Mouse (Mus musculus): ENCODE measurements around the gene Ly6g5b.

Ly6g5b gene

DNA sequence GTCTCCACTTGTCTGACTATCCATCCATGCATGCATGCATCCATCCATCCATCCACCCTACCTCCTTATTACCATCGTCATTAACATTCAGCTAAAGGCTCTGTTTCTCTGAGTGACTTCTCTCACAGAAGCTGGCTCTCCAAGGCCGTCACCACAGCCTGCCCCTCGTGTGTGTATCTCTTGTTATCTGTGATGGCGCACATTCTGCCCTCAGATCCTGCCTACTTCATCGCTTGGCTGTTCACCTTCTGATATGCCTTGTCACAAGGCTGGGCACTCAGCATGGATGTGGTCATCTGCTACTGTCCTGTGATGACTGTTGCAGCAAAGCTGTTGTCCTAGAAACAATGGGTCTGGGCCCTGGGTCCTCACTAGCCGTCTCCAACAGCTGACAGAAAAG is 10.5 kb downstream of the Ly6g5b start:
- no peak for DNase-seq

DNA sequence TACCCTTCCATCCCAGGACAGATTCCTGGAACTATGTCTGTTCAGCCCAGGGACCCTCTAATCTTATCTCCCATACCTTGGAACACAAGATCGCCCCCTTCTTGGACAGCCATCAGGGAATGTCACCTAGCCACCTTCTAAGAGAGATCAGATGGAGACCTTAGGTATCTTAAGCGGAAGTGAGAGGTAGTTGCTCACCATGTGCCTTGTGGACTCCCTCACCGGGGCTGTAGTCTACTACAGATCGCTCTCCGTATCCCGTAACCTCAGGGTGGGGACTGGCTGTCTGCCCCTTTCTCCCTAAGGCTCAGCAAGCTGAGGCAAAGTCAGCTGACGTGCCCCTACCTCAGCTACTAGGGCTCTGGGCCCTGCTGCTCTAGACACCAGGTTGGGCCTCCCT is 11.1 kb downstream of the Ly6g5b start:
- no peak for DNase-seq

DNA sequence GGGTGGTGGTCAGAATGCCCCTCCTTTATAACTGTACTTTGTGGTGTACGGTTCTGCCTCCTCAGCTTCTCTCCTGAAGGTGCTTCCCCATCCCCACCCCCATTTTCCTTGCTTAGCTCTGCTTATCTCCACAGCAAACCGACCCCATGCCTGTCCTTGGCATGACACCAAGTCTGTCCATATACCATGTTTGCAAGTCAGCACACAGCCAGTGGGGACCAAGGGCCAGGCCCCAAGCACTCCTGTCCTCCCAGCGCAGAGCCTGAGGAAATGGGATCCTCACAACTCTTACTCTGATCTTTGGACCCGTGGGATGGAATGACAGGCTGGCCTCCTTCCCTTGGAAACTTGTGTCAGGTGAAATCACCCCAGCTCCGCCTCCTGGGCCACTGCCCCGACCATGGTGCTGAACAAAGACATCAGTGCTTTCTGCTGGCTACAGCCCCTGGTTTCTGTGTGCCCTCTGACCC is 12.0 kb downstream of the Ly6g5b start:
- DNase-seq: no peak

DNA sequence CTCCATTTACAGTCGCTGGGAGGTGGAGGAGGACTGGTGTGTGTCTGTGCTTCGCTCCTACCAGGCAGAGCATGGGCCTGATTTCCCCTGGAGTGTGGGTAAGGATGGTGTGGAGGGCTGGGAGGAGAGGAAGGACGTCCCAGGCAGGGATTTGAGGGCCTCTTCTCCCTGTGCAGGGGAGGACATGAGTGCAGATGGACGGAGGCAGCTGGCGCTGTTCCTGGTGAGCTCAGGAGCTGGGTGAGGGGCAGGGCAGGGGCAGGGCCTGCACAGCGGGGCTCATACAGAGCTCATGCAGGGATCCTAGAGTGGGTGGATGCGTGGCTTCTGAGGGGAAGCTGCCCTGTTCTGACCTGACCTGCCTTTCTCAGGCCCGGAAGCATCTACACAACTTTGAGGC is 12.9 kb downstream of the Ly6g5b start:
- no peak for DNase-seq

GRCm38 (mm10) chr17:35101161-35101560 is 14.1 kb downstream of the Ly6g5b start:
- DNase-seq: no peak

DNA sequence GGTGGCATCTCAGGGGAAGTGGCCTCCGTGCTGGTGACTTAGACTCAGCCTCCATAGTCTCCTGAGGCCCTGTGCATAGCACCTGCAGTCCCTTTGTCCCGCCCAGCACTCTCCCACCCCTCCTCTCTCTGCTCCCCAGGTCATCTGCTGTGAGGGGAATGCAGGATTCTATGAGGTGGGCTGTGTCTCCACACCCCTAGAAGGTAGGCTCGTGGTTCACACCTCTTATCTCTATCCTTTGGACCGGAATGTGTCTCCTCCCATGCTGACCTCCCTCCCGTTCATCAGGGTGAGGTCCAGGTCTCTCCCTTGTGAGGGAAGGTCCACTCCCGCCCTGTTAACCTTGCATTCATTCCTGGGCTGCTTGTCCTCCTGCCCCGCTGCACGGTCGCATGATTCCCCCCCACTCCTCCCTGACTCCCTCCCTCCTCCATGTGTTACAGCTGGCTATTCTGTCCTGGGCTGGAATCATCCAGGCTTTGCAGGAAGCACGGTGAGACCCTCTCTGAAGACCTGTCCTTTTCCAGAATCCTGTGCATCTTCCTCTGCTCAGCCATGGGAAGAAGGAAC is 14.9 kb downstream of the Ly6g5b start:
- no peak for DNase-seq

DNA sequence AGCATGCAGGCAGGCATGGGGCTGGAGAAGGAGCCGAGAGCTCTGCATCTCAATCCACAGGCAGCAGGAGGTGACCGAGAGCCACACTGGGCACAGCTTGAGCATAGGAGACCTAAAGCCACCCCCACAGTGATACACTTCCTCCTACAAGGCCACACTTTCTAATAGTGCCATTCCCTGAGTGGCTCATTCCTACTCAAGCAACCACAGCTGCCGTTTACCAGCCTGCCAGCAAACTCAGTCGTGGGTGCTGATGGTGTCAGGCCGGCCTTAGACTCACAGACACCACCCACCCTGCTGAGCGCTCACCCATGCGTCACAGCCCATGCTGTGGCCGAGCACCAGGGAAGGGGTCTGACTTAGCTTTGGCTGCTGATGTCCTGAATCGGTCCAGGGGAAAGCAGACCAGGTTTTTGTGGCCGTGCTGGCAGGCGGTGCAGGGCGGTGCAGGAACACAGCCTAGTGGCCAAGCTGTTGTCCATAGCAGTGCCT is 18.0 kb downstream of the Ly6g5b start:
- DNase-seq: no peak

- no peak for DNase-seq
Measured at GRCm38 (mm10) chr17:35096597-35096996, 18.6 kb downstream of the Ly6g5b start.

DNA sequence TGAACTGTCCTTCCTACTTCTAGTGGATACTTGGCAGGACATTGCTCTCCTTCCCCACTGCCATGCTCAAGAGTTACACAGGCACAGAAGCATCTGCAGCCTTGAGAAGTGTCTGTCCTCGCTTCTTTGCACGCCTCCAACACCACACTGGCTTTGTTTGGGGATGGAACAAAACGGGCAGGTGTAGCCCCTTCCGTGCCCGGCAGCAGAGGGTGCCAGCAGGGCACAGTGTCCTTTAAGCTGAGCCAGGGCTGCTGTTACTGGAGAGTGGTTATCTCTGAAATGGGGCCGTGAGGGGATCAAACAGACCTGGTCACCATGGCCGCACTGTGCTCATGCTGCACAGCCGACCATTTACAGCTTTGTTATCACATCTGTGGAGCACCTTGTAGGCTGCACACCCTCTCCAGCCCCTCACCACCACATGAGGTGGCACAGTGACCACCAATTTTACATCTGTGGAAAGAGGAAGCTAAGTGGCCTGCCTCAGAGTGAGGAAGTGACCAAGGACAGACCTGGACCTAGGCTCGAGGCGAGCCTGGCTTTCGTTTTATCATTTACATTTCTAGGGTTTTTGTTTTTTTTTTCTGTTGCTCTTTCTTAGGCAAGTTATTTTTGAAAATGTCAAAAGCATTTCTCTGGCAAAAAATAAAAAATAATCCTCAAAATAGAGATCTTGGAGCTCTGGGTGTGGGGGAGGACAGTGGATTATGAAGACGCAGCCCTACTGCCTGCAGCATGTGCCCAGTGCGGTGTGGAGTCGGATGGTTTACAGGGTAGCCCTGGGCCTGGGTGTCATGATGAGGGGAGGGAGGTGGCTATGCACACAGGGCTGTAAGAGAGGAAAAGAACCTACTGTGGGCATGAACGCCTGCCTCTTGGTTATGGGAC is 20.5 kb downstream of the Ly6g5b start:
- DNase-seq: no peak

GRCm38 (mm10) chr17:35092403-35093198 is 22.6 kb downstream of the Ly6g5b start:
- DNase-seq: no peak

- DNase-seq: no peak
Measured at GRCm38 (mm10) chr17:35090166-35090932, 24.9 kb downstream of the Ly6g5b start.

DNA sequence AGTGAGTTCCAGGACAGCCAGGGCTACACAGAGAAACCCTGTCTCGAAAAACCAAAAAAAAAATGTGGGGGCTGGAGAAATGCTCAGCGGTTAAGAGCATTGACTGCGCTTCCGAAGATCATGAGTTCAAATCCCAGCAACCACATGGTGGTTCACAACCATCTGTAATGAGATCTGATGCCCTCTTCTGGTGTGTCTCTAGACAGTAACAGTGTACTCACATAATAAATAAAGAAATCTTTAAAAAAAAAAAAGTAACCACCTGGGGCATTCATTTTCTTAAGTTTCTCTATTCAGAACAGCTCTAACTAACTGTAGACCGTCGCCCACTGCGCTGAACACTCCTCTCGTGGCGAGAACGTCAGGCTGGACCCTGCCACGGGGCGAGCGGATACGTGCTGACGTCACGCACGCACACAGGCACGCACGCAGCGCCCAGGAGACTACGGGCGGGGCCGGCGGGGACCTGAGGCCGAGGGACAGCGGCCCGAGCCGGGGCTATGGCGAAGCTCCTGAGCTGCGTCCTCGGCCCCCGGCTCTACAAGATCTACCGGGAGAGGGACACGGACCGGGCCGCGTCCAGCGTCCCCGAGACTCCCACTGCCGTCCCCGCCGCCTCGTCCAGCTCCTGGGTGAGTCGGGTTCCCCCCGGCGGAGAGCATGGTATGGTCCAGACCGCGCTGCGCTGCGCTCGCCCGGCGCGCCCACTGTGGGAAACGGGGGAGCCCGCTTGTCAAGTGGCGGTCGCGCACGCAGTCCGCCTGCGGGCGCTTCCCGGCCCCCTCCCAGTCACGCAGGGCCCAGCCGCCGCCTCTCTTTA is 26.2 kb downstream of the Ly6g5b start, which contains the start of gene Abhd16a:
TSS of gene Abhd16a (plus strand) at position 439 of the 820 bp plus-strand sequence.
- peak; percentile 88 to 92 for DNase-seq

DNA sequence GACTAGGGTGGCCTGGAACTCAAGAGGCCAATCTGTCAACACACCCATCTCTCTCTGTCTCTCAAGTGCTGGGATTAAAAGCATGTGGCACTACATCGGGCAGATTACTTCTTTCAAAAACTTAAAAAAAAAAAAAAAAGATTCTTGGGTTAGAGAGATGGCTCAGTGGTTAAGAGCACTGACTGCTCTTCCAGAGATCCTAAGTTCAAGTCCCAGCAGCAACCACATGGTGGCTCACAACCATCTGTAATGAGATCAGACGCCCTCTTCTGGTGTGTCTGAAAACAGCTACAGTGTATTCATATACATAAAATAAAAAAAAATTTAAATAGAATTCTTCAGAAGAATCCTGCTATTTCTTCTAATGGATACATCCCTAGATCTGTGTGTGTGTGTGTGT is 27.1 kb downstream of the Ly6g5b start:
- no peak for DNase-seq

DNA sequence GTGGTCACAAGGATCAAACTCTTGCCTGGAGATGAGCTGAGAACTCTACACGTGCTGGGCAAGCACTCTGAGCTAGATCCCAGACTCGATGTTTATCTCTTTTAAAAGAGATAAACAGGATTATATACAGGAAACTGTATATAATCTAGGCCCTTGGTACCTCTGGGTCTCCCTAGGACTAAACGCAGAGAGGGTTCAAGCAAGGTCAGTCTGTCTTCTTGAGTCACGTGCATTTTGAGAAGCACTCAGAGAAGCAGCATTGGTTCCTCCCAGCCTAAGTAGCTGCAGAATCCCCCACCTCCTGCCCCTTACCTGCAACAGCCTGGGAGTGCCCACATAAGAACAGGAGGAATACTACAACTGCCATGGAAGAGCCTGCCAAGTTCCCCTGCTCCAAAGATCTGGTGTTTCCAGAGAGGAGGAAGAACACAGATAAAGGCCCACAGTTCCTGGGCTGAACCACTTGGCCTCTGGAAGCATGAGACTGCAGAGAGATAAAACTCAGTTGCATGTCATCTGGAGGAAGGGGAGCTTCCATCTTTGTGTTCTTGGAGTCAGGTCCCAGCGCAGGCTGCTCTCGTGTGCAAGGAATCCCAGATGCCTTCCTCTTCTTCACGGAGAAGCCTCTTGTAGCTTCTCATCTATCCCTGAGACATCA is 29.9 kb downstream of the Ly6g5b start, which contains the start of gene Ly6g6f:
TSS of gene Ly6g6f (minus strand) at position 403 of the 658 bp plus-strand sequence.
- no peak for DNase-seq

- DNase-seq: no peak
Measured at GRCm38 (mm10) chr17:35083929-35084497, 31.2 kb downstream of the Ly6g5b start.

- no peak for DNase-seq
Measured at GRCm38 (mm10) chr17:35082841-35083576, 32.2 kb downstream of the Ly6g5b start.

GRCm38 (mm10) chr17:35080710-35081109 is 34.5 kb downstream of the Ly6g5b start:
- DNase-seq: no peak

DNA sequence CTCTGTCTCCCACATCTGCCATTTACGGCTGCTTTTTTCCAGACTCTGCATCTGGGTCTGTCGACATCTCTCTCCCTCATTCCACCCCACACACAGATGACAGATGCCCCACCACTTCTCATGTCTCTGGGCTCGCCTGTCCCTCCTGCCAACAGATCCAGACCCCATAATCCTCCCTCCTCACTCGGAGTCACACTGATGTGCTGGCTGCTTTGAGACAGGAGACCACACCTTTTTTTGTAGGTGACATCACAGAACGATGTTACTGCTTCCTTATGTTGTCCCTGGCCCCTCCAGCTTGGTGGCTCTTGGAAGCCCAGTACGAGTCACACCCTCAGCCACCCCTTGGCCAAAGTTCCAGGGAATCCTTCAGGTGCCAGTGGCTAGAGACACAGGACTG is 35.0 kb downstream of the Ly6g5b start:
- no peak for DNase-seq

DNA sequence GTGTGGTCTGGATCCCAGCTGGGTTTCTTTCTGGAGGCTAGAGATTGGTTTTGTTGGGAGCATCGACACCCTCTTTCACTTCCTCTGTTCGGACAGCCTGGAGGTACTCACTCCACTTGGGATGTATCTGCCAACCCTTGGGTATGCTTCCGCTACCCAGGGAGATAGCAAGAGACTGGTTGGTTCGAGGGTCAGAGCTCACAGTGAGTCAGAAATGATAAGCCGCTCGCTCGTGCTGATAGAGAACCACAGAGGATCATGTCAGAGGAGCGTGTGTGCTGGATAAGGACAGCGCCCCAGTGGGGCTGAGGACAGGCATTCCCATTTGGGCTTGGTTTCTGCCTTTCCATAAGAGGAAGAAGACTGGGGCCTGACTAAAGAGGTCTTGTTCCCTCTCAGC is 35.5 kb downstream of the Ly6g5b start:
- DNase-seq: no peak

GRCm38 (mm10) chr17:35077786-35078233 is 37.4 kb downstream of the Ly6g5b start, which contains the start of gene Ly6g6d:
TSS of gene Ly6g6d (minus strand) at chr17:35078065.
- DNase-seq: peak in 1 of 2 experiments; percentile 32

Data from spleen, adult 18-20 months (tissue).